12 mouse cellular contexts compared by ENCODE assay signal in the genomic region with DNA sequence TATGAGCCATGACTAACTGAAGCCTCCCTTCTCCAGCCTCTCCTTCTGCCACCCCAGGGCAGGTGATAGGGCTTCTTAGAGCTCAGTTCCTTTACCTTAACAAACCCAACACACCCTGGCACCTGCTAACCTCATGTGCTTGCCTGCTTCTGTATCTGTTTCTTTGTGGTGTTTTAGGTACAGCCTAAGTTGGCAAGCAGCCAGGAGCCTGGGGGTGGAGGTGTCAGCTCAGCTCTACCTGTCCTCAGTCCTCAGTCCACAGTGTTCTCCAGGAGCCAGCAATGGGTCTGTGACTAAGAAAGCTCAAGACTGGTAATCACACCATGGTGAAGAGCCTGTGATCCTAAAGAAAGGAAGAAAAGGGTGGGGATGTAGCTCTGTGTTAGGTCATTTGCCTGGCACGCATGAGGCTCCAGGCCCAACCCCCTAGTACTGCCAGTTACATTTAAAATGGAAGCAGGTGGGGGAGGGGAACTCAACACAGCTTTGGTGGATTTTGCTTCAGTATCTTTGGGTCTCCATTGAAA. TPM values are rescaled to one million over a fixed set of nuclear protein-coding genes. Genes with fewer than 3 reads are reported as not detected.
A peak's percentile ranks its signal among the peaks of the same experiment; 100 is the strongest.
DNase-seq lines count a peak whose midpoint lies in the region; ATAC-seq and TF ChIP-seq lines count a peak whose summit lies in the region.
"Had no signal": no experiment of that assay in that cellular context is flagged by ENCODE, and none has a peak within 500 bp of the region (broad histone marks: within the 10 kb centered on the region; RNA-seq: fewer than 3 reads in every experiment).

No protein-coding gene starts in this region.

- no peak for TF ChIP-seq CTCF in liver, postnatal 0 days (IDR thresholded peaks at IDR 0.05; ENCODE audit: low read depth)

- H3K27ac ChIP-seq in liver, postnatal 0 days (ENCODE audit: low read depth), result 0 out of 2 replicates have a peak overlapping the region, but pooled peaks have one; percentile 11
- no peak overlapping the region for H3K27ac ChIP-seq in liver, embryonic 11.5 days (ENCODE audit: low read depth, low read length)
- H3K27ac ChIP-seq in stomach, embryonic 16.5 days (ENCODE audit: low read length), result peak overlapping the region; percentile 2; the same call in 1 of the 2 replicates
- H3K27ac ChIP-seq: hindbrain, embryonic 10.5 days; limb, embryonic 13.5 days had no signal

- WGBS in liver, postnatal 0 days (ENCODE audit: insufficient replicate concordance), result 41% methylated on average over 1 of the region's 1 CpGs
- 71% methylated on average over 1 of the region's 1 CpGs for WGBS in liver, embryonic 11.5 days
- WGBS in stomach, embryonic 16.5 days, result 61% methylated on average over 1 of the region's 1 CpGs

- H3K4me1 ChIP-seq in liver, postnatal 0 days (ENCODE audit: insufficient read depth), result peaks cover 45% of the 10 kb centered on the region
- H3K4me1 ChIP-seq in liver, embryonic 11.5 days (replicated peaks; ENCODE audit: control insufficient read depth, insufficient read depth, low read length), result peaks cover 19% of the 10 kb centered on the region
- peaks cover 36% of the 10 kb centered on the region for H3K4me1 ChIP-seq in stomach, embryonic 16.5 days (ENCODE audit: control insufficient read depth, insufficient read depth, low read length)

- no peaks in the 10 kb centered on the region for H3K36me3 ChIP-seq in liver, postnatal 0 days (replicated peaks; ENCODE audit: insufficient read depth, low read length)
- H3K36me3 ChIP-seq in liver, embryonic 11.5 days (ENCODE audit: control insufficient read depth, insufficient read depth, low read length), result no peaks in the 10 kb centered on the region
- no peaks in the 10 kb centered on the region for H3K36me3 ChIP-seq in stomach, embryonic 16.5 days (ENCODE audit: control insufficient read depth, insufficient read depth, low read length)
- H3K36me3 ChIP-seq: hindbrain, embryonic 10.5 days; limb, embryonic 13.5 days had no signal

- peak; percentile 77 for DNase-seq in CD4-positive, CD25-positive, alpha-beta regulatory T cell, adult 2 months (ENCODE audit: low read depth, low spot score)
- peak; percentile 71 for DNase-seq in liver, postnatal 0 days
- no peak for DNase-seq in liver, embryonic 11.5 days (ENCODE audit: low spot score)
- DNase-seq in cerebellum, postnatal 10 days, result peak; percentile 65 to 67
- no peak for DNase-seq in ovary, postnatal 10 days (ENCODE audit: low spot score)
- DNase-seq in right cerebral cortex, postnatal 10 days (ENCODE audit: low spot score in 2 of 2), result no peak
- DNase-seq: adrenal gland, postnatal 25 days; heart, adult 18-20 months had no signal

- TF ChIP-seq EP300 in liver, postnatal 0 days (IDR thresholded peaks at IDR 0.05; ENCODE audit: low read depth), result no peak

- no peak overlapping the region for H3K4me2 ChIP-seq in liver, postnatal 0 days (ENCODE audit: low read depth, low read length)
- H3K4me2 ChIP-seq in liver, embryonic 11.5 days, result no peak overlapping the region
- H3K4me2 ChIP-seq in stomach, embryonic 16.5 days (ENCODE audit: low read depth, low read length), result no peak overlapping the region
- H3K4me2 ChIP-seq: limb, embryonic 13.5 days had no signal

- H3K9ac ChIP-seq in liver, postnatal 0 days (replicated peaks), result no peak overlapping the region
- H3K9ac ChIP-seq in liver, embryonic 11.5 days (ENCODE audit: low read depth, low read length), result no peak overlapping the region
- H3K9ac ChIP-seq in stomach, embryonic 16.5 days (ENCODE audit: low read length), result no peak overlapping the region
- H3K9ac ChIP-seq: limb, embryonic 13.5 days had no signal

- H3K27me3 ChIP-seq in liver, postnatal 0 days (ENCODE audit: insufficient read depth, low read length), result no peaks in the 10 kb centered on the region
- H3K27me3 ChIP-seq in liver, embryonic 11.5 days (replicated peaks; ENCODE audit: control insufficient read depth, insufficient read depth, low read length), result no peaks in the 10 kb centered on the region
- no peaks in the 10 kb centered on the region for H3K27me3 ChIP-seq in stomach, embryonic 16.5 days (ENCODE audit: control insufficient read depth, insufficient read depth, low read length)

- H3K9me3 ChIP-seq in liver, postnatal 0 days (ENCODE audit: low read length), result no peaks in the 10 kb centered on the region
- H3K9me3 ChIP-seq in liver, embryonic 11.5 days (ENCODE audit: control insufficient read depth, low read length), result no peaks in the 10 kb centered on the region
- H3K9me3 ChIP-seq in stomach, embryonic 16.5 days (replicated peaks; ENCODE audit: control insufficient read depth, low read length), result no peaks in the 10 kb centered on the region
- H3K9me3 ChIP-seq: hindbrain, embryonic 10.5 days; limb, embryonic 13.5 days had no signal

- ATAC-seq in CD4-positive, CD25-positive, alpha-beta regulatory T cell, adult 4 months, result no peak
- ATAC-seq in liver, postnatal 0 days, result no peak
- ATAC-seq in liver, embryonic 11.5 days (replicated peaks; ENCODE audit: low FRiP score), result no peak
- no peak for ATAC-seq in stomach, embryonic 16.5 days (ENCODE audit: insufficient read depth, low FRiP score)

- H3K4me3 ChIP-seq in liver, postnatal 0 days (ENCODE audit: low read depth, low read length), result no peak overlapping the region
- H3K4me3 ChIP-seq in liver, embryonic 11.5 days (ENCODE audit: low read depth, low read length), result no peak overlapping the region
- no peak overlapping the region for H3K4me3 ChIP-seq in stomach, embryonic 16.5 days (replicated peaks; ENCODE audit: low read length)
- H3K4me3 ChIP-seq: hindbrain, embryonic 10.5 days; limb, embryonic 13.5 days had no signal

RNA-seq across cellular contexts. Expression of gene Hpcal1, which starts 4.0 kb away (rescaled TPM):
- polyA plus RNA-seq in CD4-positive, CD25-positive, alpha-beta regulatory T cell, adult 4 months (2017; shearing (Covaris generic)), result 10 to 100 TPM; 71.5 to 87.9 TPM
- 18.6 and 20.8 TPM in 2 replicates for polyA plus RNA-seq in liver, postnatal 0 days (2015; fragmentation: Nextera tagmentation; extraction: Ambion mirVana)
- polyA plus RNA-seq in liver, embryonic 11.5 days (2014; fragmentation: Nextera tagmentation; extraction: Ambion mirVana), result 30.2 and 31.8 TPM in 2 replicates
- 64.1 and 72.2 TPM in 2 replicates for polyA plus RNA-seq in stomach, embryonic 16.5 days (2015; fragmentation: Nextera tagmentation; extraction: Ambion mirVana)

Comparison
In these comparisons a context has a peak if more than half of its experiments do, and no peak if none do; other contexts are left out.
1. DNase-seq: peak in CD4-positive, CD25-positive, alpha-beta regulatory T cell, adult 2 months (single experiment), liver, postnatal 0 days (single experiment) and cerebellum, postnatal 10 days (2 of 2); none in liver, embryonic 11.5 days (single experiment), ovary, postnatal 10 days (single experiment) and right cerebral cortex, postnatal 10 days (0 of 2).